Mouse (Mus musculus) thymus, postnatal 10 days (tissue): ENCODE measurements around the gene Slco3a1.

Experiments
- DNase-seq, 2 experiments: peaks; one replicate each; pipeline ENCODE4 v3.0.0; 2021; ENCODE audit warnings: low spot score in 2 of 2

Gene Slco3a1

GRCm38 (mm10) chr7:74348318-74348890, 206.2 kb downstream of the Slco3a1 start:
- DNase-seq = no peak

- DNase-seq = no peak
Observed at GRCm38 (mm10) chr7:74347026-74347425, 207.6 kb downstream of the Slco3a1 start.

- no peak for DNase-seq
Observed at GRCm38 (mm10) chr7:74346451-74346850, 208.1 kb downstream of the Slco3a1 start.

GRCm38 (mm10) chr7:74341149-74341805, 213.3 kb downstream of the Slco3a1 start:
- DNase-seq = peak; percentile 28 to 39

- DNase-seq = peak; percentile 20 to 22
Observed at GRCm38 (mm10) chr7:74340419-74340954, 214.1 kb downstream of the Slco3a1 start.

GRCm38 (mm10) chr7:74337677-74338420, 216.7 kb downstream of the Slco3a1 start:
- DNase-seq = no peak

GRCm38 (mm10) chr7:74332323-74332722, 222.3 kb downstream of the Slco3a1 start:
- no peak for DNase-seq

- DNase-seq = no peak
Observed at GRCm38 (mm10) chr7:74330858-74331726, 223.5 kb downstream of the Slco3a1 start.

GRCm38 (mm10) chr7:74330117-74330857, 224.3 kb downstream of the Slco3a1 start:
- no peak for DNase-seq

- DNase-seq = no peak
Observed at GRCm38 (mm10) chr7:74329004-74329403, 225.6 kb downstream of the Slco3a1 start.

GRCm38 (mm10) chr7:74327716-74328115, 226.9 kb downstream of the Slco3a1 start:
- peak; percentile 37 to 45 for DNase-seq

GRCm38 (mm10) chr7:74325052-74325451, 229.5 kb downstream of the Slco3a1 start:
- no peak for DNase-seq

GRCm38 (mm10) chr7:74323683-74324082, 230.9 kb downstream of the Slco3a1 start:
- DNase-seq = no peak

GRCm38 (mm10) chr7:74323194-74323593, 231.4 kb downstream of the Slco3a1 start:
- no peak for DNase-seq

GRCm38 (mm10) chr7:74320635-74321034, 233.9 kb downstream of the Slco3a1 start:
- no peak for DNase-seq

GRCm38 (mm10) chr7:74315836-74316435, 238.6 kb downstream of the Slco3a1 start:
- DNase-seq = no peak

- DNase-seq = no peak
Observed at GRCm38 (mm10) chr7:74314276-74314675, 240.3 kb downstream of the Slco3a1 start.

- DNase-seq = no peak
Observed at GRCm38 (mm10) chr7:74313279-74314105, 241.1 kb downstream of the Slco3a1 start.

- DNase-seq = no peak
Observed at GRCm38 (mm10) chr7:74311536-74311935, 243.0 kb downstream of the Slco3a1 start.
